Mouse (Mus musculus): ENCODE data around the gene Olfr855.

- TF ChIP-seq POLR2A (IDR thresholded peaks at IDR 0.05; ENCODE audit: extremely low read depth, insufficient read depth, low read length) (no peak), CTCF (IDR thresholded peaks at IDR 0.05; ENCODE audit: low read depth, low read length) (no peak)
These were observed 38.9 kb downstream of the Olfr855 start for GRCm38 (mm10) chr9:19621297-19621696.

Data from liver, adult 2 months (tissue).